Mouse (Mus musculus) heart, adult 2 months (tissue): ENCODE measurements around the gene Robo2. TPM values are rescaled to one million over a fixed set of nuclear protein-coding genes. Genes with fewer than 3 reads are reported as not detected.

Experiments
- DNase-seq, 2 experiments: peaks; one replicate each; pipeline ENCODE4 v3.0.0; 2021
- H3K27ac ChIP-seq: fragments of 200-600 bp; 2 replicates; pipeline ENCODE4 v1.8.1; 2022
- H3K27me3 ChIP-seq: fragments of 200-500 bp; 2 replicates; pipeline ENCODE4 v1.6.1; 2012; ENCODE audit warnings: mild to moderate bottlenecking, low read length, inconsistent platforms, mixed read lengths; ENCODE audit not compliant: control insufficient read depth, insufficient read depth
- H3K36me3 ChIP-seq: fragments of 200-500 bp; 2 replicates; pipeline ENCODE4 v1.6.1; 2012; ENCODE audit warnings: low read length, inconsistent platforms; ENCODE audit not compliant: control insufficient read depth, insufficient read depth
- H3K4me1 ChIP-seq: fragments of 200-500 bp; 2 replicates; pipeline ENCODE4 v1.6.1; 2011; ENCODE audit warnings: low read length; ENCODE audit not compliant: control insufficient read depth, insufficient read depth
- H3K4me3 ChIP-seq: fragments of 200-600 bp; 2 replicates; pipeline ENCODE4 v1.8.1; 2022
- H3K79me2 ChIP-seq: fragments of 200-500 bp; replicated peaks from 2 replicates; pipeline ENCODE4 v1.6.1; 2012; ENCODE audit warnings: mild to moderate bottlenecking, inconsistent platforms, low read length, moderate library complexity, mixed read lengths; ENCODE audit not compliant: control insufficient read depth, insufficient read depth
- H3K9ac ChIP-seq: fragments of 200-500 bp; 2 replicates; pipeline ENCODE4 v1.6.1; 2012; ENCODE audit warnings: low read depth, mild to moderate bottlenecking, control low read depth, inconsistent platforms, low read length, mixed read lengths
- CTCF ChIP-seq: fragments of 200-600 bp; IDR thresholded peaks from 2 replicates; pipeline ENCODE4 v1.8.1; 2022; ENCODE audit warnings: antibody characterized with exemption, mild to moderate bottlenecking, moderate library complexity
- EP300 ChIP-seq: fragments of 200-500 bp; IDR thresholded peaks from 2 replicates; pipeline ENCODE4 v1.6.1; 2011; ENCODE audit warnings: low read depth, low read length, control low read depth; ENCODE audit not compliant: insufficient read depth
- POLR2A ChIP-seq: fragments of 200-500 bp; IDR thresholded peaks from 2 replicates; pipeline ENCODE4 v1.6.1; 2011; ENCODE audit warnings: mild to moderate bottlenecking, low read depth, low read length, control low read depth; ENCODE audit not compliant: insufficient read depth
- WGBS: fragments of 180-500 bp; shearing (Covaris S2); methylation state at CpG from one replicate; pipeline ENCODE4 v1.1.7; 2018; 5-methylcytosine and 5-hydroxymethylcytosine counted together
- intact Hi-C: fragments of 180-260 bp; cut with DNase I; formaldehyde crosslinking; loops from one replicate; pipeline ENCODE4 v1.15.1; 2025
- polyA plus RNA-seq: library from polyadenylated mRNA; depleted of rRNA; stranded (reverse); fragments of >200 nt; gene quantifications from 2 replicates; pipeline ENCODE4 v1.2.3, GENCODE M21; 2012
- total RNA-seq, 2 experiments: library from RNA; stranded (reverse); gene quantifications; 2 replicates each; pipeline ENCODE4 v1.2.3; 2021

Gene Robo2
- total and polyA plus RNA-seq, 3 experiments, result 0.39 to 1.0 (median 0.70) TPM

- Histone ChIP-seq H3K36me3 (no peaks in the 10 kb centered on the region), H3K27me3 (no peaks in the 10 kb centered on the region), H3K4me3 (no peak overlapping the region), H3K9ac (no peak overlapping the region), H3K27ac (no peak overlapping the region), H3K79me2 (no peaks in the 10 kb centered on the region), H3K4me1 (no peaks in the 10 kb centered on the region)
- no peak for TF ChIP-seq CTCF
- no peak for TF ChIP-seq EP300
- no peak for TF ChIP-seq POLR2A
- 69% methylated on average over 5 of the region's 5 CpGs for WGBS
- DNase-seq, result no peak
- intact Hi-C loops, result no loop called here
Measured at GRCm38 (mm10) chr16:74200705-74201104, 210.9 kb downstream of the Robo2 start.

GRCm38 (mm10) chr16:74200024-74200703 is 211.5 kb downstream of the Robo2 start:
- Histone ChIP-seq H3K9ac (no peak overlapping the region), H3K79me2 (no peaks in the 10 kb centered on the region), H3K4me1 (no peaks in the 10 kb centered on the region), H3K27me3 (no peaks in the 10 kb centered on the region), H3K27ac (no peak overlapping the region), H3K36me3 (no peaks in the 10 kb centered on the region), H3K4me3 (no peak overlapping the region)
- no peak for TF ChIP-seq CTCF
- no peak for TF ChIP-seq POLR2A
- no peak for TF ChIP-seq EP300
- DNase-seq, result no peak
- WGBS, result 60% methylated on average over 1 of the region's 1 CpGs
- intact Hi-C loops, result no loop called here

GRCm38 (mm10) chr16:74192979-74193554 is 218.6 kb downstream of the Robo2 start:
- Histone ChIP-seq H3K4me1 (no peaks in the 10 kb centered on the region), H3K79me2 (no peaks in the 10 kb centered on the region), H3K9ac (no peak overlapping the region), H3K36me3 (no peaks in the 10 kb centered on the region), H3K27me3 (no peaks in the 10 kb centered on the region), H3K4me3 (no peak overlapping the region), H3K27ac (no peak overlapping the region)
- TF ChIP-seq CTCF, result no peak
- no peak for TF ChIP-seq POLR2A
- DNase-seq, result no peak
- intact Hi-C loops, result no loop called here
- WGBS, result 85% methylated on average over 8 of the region's 8 CpGs

GRCm38 (mm10) chr16:74191621-74192020 is 220.0 kb downstream of the Robo2 start:
- H3K9ac ChIP-seq, result no peak overlapping the region
- H3K4me1 ChIP-seq, result no peaks in the 10 kb centered on the region
- TF ChIP-seq EP300, result no peak
- no peak for TF ChIP-seq POLR2A
- no peak for TF ChIP-seq CTCF
- H3K27me3 ChIP-seq, result no peaks in the 10 kb centered on the region
- H3K27ac ChIP-seq, result no peak overlapping the region
- 79% methylated on average over 2 of the region's 2 CpGs for WGBS
- DNase-seq, result no peak
- H3K36me3 ChIP-seq, result no peaks in the 10 kb centered on the region
- H3K79me2 ChIP-seq, result no peaks in the 10 kb centered on the region
- H3K4me3 ChIP-seq, result no peak overlapping the region
- intact Hi-C loops, result no loop called here

- H3K36me3 ChIP-seq, result no peaks in the 10 kb centered on the region
- WGBS, result 55% methylated on average over 3 of the region's 3 CpGs
- no peak overlapping the region for H3K4me3 ChIP-seq
- no peak for DNase-seq
- TF ChIP-seq CTCF, result no peak
- intact Hi-C loops, result no loop called here
- H3K27me3 ChIP-seq, result no peaks in the 10 kb centered on the region
- H3K9ac ChIP-seq, result no peak overlapping the region
- H3K79me2 ChIP-seq, result no peaks in the 10 kb centered on the region
- H3K27ac ChIP-seq, result no peak overlapping the region
- H3K4me1 ChIP-seq, result no peaks in the 10 kb centered on the region; the same call in 1 of the 2 replicates
Measured at GRCm38 (mm10) chr16:74182509-74183113, 229.0 kb downstream of the Robo2 start.

- H3K4me3 ChIP-seq, result no peak overlapping the region
- TF ChIP-seq CTCF, result no peak
Measured at GRCm38 (mm10) chr16:74172673-74173072, 239.0 kb downstream of the Robo2 start.

More at GRCm38 (mm10) chr16:74172673-74173072, 239.0 kb downstream of the Robo2 start:
- Histone ChIP-seq H3K79me2 (no peaks in the 10 kb centered on the region), H3K27me3 (no peaks in the 10 kb centered on the region), H3K27ac (no peak overlapping the region), H3K4me1 (no peaks in the 10 kb centered on the region), H3K9ac (no peak overlapping the region), H3K36me3 (no peaks in the 10 kb centered on the region)
- intact Hi-C loops, result no loop called here
- 71% methylated on average over 3 of the region's 3 CpGs for WGBS
- DNase-seq, result no peak
